Mouse (Mus musculus) B cell, adult 2 months (primary cell): Measurements from ENCODE around the gene Fli1.

Source experiments
- DNase-seq, 2 experiments: peaks; one replicate each; pipeline ENCODE4 v3.0.0; 2022

Gene Fli1

DNA sequence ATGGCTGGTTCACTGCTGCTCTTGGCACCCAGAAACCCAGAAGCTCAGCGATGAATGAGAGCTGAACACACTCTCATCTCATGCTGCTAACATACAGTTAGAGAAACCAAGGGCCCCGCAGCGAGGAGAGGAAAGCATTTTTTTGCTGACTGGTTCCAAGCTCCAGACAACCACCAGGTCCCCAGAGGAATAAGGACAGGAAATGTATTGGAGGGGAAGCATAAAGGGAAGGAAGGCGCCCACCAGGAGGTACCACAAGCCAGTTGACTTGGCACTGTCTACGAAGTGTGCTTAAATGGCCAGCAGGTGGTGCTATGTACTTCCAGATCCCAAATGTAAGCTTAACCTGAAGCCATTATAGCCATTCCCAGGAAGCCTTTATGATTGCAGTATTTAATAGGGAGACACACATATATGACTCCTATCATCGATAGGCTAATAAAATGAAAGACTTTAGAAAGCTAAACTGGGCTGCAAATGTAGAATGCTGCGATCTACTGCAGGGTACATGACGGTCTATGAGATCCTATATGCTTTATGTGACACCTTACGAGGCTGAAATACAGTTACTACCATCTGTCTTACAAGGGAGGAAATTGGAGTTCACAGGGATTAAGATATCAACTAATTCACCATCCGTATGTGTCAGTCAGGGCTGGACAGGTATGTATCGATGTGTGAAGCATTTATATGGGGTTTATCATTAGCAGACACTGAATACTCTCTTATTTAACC lies 137.3 kb downstream of the Fli1 start:
- peak; percentile 70 to 71 for DNase-seq

DNA sequence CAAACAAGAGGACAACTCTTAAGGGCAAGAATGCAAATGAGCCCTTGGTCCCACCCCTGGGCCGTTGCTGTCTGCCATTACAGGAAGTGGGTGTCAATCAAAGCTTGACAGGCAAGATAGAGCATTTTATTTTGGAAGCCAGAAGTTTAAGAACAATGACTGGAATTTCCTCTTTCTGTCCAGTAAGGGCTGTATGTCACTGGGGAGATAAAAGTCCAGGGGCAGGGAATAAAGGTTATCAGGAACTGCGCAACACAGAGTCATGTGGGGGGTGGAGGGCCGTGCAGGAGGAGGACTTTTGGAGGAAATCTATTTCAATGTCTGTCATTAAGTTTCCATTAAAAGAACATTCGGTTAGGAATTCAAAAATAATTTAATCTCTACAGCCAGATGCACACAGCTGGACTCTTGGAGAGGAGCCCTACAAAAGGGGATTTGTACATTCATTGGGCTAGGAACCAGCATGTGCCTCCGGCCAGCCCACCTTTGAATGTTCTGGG lies 141.9 kb downstream of the Fli1 start:
- peak in 1 of 2 experiments; percentile 46 for DNase-seq

GRCm38 (mm10) chr9:32400212-32400611 lies 142.4 kb downstream of the Fli1 start:
- DNase-seq, result no peak

GRCm38 (mm10) chr9:32394761-32395161 lies 147.9 kb downstream of the Fli1 start:
- peak; percentile 71 for DNase-seq

- peak; percentile 43 to 49 for DNase-seq
Measured at GRCm38 (mm10) chr9:32392716-32393115, 149.9 kb downstream of the Fli1 start.

DNA sequence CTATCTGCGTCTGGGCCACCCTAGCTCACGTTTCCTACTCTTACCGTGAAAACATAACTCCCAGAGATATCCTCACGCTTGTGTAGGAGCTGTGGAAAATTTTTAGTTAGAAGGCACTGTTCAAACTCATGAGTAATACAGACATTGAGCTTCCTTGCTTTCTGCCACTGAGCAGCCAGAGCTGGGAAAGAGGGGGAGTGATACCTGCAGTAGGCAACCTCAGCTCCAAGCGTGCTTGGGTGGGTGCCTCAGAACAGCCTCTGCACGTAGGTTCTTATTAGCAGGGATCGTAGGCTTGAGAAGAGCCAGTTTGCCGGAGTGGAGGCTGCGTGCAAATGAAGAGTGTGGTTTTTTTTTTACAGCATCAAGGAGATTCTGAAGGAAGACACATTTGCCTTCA lies 151.0 kb downstream of the Fli1 start:
- no peak for DNase-seq

DNA sequence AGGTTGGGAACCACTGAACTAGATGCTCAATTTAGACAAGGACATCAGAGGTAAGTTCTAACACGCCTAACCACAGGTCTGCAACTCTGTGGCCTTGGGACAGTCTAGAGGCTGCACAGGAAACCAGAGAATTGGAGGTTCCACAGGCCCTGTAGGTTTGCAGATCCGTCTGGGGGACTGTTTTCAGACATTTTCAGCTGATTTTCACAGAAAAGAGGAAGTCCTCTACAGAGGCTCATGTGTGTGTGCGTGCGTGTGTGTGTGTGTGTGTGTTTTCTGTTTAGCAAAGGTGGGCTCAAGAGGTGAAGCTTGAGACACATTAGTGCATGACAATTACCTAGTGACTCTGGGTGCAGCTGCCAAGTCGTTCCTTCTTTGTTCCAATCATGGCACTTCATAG lies 151.6 kb downstream of the Fli1 start:
- DNase-seq, result peak; percentile 79 to 83

- peak; percentile 73 to 77 for DNase-seq
Measured at GRCm38 (mm10) chr9:32388120-32388519, 154.5 kb downstream of the Fli1 start.

DNA sequence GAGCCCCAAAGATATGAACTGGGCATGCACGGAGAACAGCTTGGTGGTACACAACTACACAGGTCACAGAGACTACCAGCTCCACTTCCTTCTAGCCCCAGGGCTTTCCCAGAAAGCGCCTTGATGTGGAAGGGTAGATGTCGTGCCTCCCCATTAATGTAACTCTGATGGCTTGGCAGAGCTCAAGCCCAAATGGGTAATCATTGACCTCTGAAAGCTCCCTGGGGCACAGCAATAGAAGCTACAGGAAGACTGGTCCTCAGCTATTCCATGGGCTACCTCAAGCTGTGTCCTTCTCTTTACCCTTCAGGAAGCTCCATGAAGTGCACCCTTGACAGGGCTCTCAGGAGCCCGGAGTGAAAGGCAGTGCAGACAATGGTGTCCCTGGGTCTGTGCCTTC lies 157.8 kb downstream of the Fli1 start:
- no peak for DNase-seq

- DNase-seq, result no peak
Measured at GRCm38 (mm10) chr9:32376863-32377590, 165.6 kb downstream of the Fli1 start.

DNA sequence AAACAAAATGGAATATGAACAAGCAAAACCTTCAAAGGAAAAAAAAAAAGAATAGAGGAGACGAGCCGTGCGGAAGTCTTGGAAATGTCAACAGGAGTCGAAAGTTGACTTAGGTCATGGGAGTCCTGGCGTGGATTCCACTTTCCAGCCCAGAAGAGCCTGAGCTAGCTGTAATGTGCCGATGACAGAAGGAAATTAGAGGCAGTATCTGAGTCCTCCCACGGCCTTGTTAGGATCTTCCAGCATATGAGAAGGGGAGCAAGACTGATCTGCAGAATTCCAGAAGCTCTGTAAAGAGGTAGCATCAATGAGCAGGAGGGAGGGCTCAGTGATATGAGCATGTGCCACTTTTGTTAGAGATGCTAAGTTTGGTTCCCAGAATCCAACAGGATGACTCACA lies 166.6 kb downstream of the Fli1 start:
- no peak for DNase-seq

- no peak for DNase-seq
Measured at GRCm38 (mm10) chr9:32373656-32374055, 169.0 kb downstream of the Fli1 start.
